Mouse (Mus musculus) kidney, embryonic 15.5 days (tissue): ENCODE data around the gene Lhfp. TPM values are rescaled to one million over a fixed set of nuclear protein-coding genes. Genes with fewer than 3 reads are reported as not detected.

Experiments
- ATAC-seq: fragments of 200-750 bp; cut with Nextera tagmentation; replicated peaks from 2 replicates; pipeline ENCODE4 v1.8.0; 2017; ENCODE audit warnings: moderate TSS enrichment; ENCODE audit not compliant: low FRiP score
- H3K27ac ChIP-seq: fragments of 300-500 bp; sonication (generic); 2 replicates; pipeline ENCODE4 v1.5.1; 2015; ENCODE audit warnings: mild to moderate bottlenecking, inconsistent platforms
- H3K27me3 ChIP-seq: fragments of 300-500 bp; sonication (generic); 2 replicates; pipeline ENCODE4 v1.6.1; 2015; ENCODE audit warnings: inconsistent platforms
- H3K36me3 ChIP-seq: fragments of 300-500 bp; sonication (generic); 2 replicates; pipeline ENCODE4 v1.6.1; 2015; ENCODE audit warnings: inconsistent platforms
- H3K4me1 ChIP-seq: fragments of 300-500 bp; sonication (generic); 2 replicates; pipeline ENCODE4 v1.6.1; 2015; ENCODE audit warnings: inconsistent platforms
- H3K4me2 ChIP-seq: fragments of 300-500 bp; sonication (generic); 2 replicates; pipeline ENCODE4 v1.6.1; 2015; ENCODE audit warnings: moderate library complexity, mild to moderate bottlenecking, inconsistent platforms
- H3K4me3 ChIP-seq: fragments of 300-500 bp; sonication (generic); replicated peaks from 2 replicates; pipeline ENCODE4 v1.5.1; 2015; ENCODE audit warnings: mild to moderate bottlenecking, inconsistent platforms
- H3K9ac ChIP-seq: fragments of 300-500 bp; sonication (generic); 2 replicates; pipeline ENCODE4 v1.6.1; 2015; ENCODE audit warnings: mild to moderate bottlenecking, inconsistent platforms
- H3K9me3 ChIP-seq: fragments of 300-500 bp; sonication (generic); replicated peaks from 2 replicates; pipeline ENCODE4 v1.6.1; 2016; ENCODE audit warnings: inconsistent platforms
- WGBS: fragments of 180-500 bp; shearing (Covaris S2); methylation state at CpG from one replicate; pipeline ENCODE4 v1.1.7; 2015; ENCODE audit warnings: mixed read lengths; 5-methylcytosine and 5-hydroxymethylcytosine counted together
- polyA plus RNA-seq: library from polyadenylated mRNA; unstranded; fragments of >200 nt; fragmentation: Nextera tagmentation; extraction: Ambion mirVana; gene quantifications from 2 replicates; pipeline ENCODE4 v1.2.1, GENCODE M21; 2015

The Lhfp gene
- polyA plus RNA-seq, 1 experiment from 2014 or later = 113 TPM

- 49% methylated on average over 7 of the region's 7 CpGs for WGBS
- peak overlapping the region; percentile 75 for H3K4me3 ChIP-seq
- no peak for ATAC-seq
- no peaks in the 10 kb centered on the region for H3K36me3 ChIP-seq
- no peaks in the 10 kb centered on the region for H3K9me3 ChIP-seq
- 0 out of 2 replicates have a peak, but pooled peaks cover 1% of the 10 kb centered on the region for H3K27me3 ChIP-seq
- H3K4me2 ChIP-seq = peak overlapping the region; percentile 94
- H3K27ac ChIP-seq = peak overlapping the region; percentile 45
- peaks cover 31% of the 10 kb centered on the region for H3K4me1 ChIP-seq
- no peak overlapping the region for H3K9ac ChIP-seq
Measured at GRCm38 (mm10) chr3:53044238-53044637, 2.9 kb downstream of the Lhfp start.

- H3K4me3 ChIP-seq = peak overlapping the region; percentile 75
- no peaks in the 10 kb centered on the region for H3K27me3 ChIP-seq
- peaks cover 31% of the 10 kb centered on the region for H3K4me1 ChIP-seq
- ATAC-seq = no peak
- H3K36me3 ChIP-seq = no peaks in the 10 kb centered on the region
- WGBS = 44% methylated on average over 11 of the region's 11 CpGs
- H3K9ac ChIP-seq = no peak overlapping the region
- H3K27ac ChIP-seq = peak overlapping the region; percentile 45
- H3K9me3 ChIP-seq = no peaks in the 10 kb centered on the region
- H3K4me2 ChIP-seq = peak overlapping the region; percentile 94
Measured at GRCm38 (mm10) chr3:53044682-53045299, 3.5 kb downstream of the Lhfp start.

GRCm38 (mm10) chr3:53045697-53046096 lies 4.4 kb downstream of the Lhfp start:
- ATAC-seq = no peak

DNA sequence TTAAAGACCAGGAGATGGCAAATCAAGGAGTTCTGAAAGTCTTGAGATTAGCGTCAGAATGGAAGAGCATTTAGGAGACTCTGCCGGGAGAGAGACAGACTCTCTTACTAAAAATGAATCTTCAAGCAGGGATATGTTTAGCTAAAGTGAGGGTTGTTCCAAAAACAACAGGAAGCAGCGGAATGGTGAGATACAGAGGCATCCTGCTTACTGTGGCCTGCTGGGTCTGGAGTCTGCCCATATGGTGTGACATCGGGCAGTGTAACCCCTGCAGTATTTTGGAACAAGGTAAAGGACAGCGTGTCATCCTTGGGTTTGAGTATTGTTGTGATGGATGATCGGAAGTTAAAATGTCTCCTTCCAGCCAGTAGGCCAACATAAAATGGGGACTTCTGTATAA lies 5.0 kb downstream of the Lhfp start:
- no peak for ATAC-seq
- no peaks in the 10 kb centered on the region for H3K36me3 ChIP-seq
- H3K9ac ChIP-seq = no peak overlapping the region
- peaks cover 24% of the 10 kb centered on the region for H3K4me1 ChIP-seq
- 65% methylated on average over 6 of the region's 6 CpGs for WGBS
- no peaks in the 10 kb centered on the region for H3K9me3 ChIP-seq
- H3K27ac ChIP-seq = no peak overlapping the region
- H3K4me3 ChIP-seq = no peak overlapping the region
- H3K27me3 ChIP-seq = no peaks in the 10 kb centered on the region
- H3K4me2 ChIP-seq = peak overlapping the region; percentile 38; the same call in 1 of the 2 replicates

More at GRCm38 (mm10) chr3:53045697-53046096, 4.4 kb downstream of the Lhfp start:
- Histone ChIP-seq H3K27ac (no peak overlapping the region), H3K4me1 (peaks cover 29% of the 10 kb centered on the region), H3K9ac (no peak overlapping the region), H3K4me3 (no peak overlapping the region), H3K4me2 (peak overlapping the region; percentile 38), H3K36me3 (no peaks in the 10 kb centered on the region), H3K9me3 (no peaks in the 10 kb centered on the region), H3K27me3 (no peaks in the 10 kb centered on the region)
- 87% methylated on average over 4 of the region's 4 CpGs for WGBS

DNA sequence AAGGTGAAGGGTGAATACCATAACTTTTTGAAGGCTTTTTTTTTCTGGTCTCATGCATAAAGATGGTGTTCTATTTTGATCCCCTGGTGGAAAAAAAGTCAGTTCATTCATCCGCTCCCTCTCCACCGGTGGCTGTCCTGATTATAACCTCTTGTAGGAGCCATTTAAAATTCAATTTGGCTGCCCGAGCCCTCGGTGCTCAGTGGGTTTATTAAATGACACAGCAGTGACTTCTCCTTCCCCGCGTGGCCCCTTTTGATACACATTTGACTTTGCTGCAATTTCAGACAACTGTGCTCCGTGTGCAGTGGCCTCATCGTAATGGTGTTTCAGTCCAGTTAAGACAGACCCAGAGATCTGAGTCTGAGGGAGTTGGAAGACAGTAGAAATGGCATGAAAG lies 11.1 kb downstream of the Lhfp start:
- Histone ChIP-seq H3K4me1 (peaks cover 11% of the 10 kb centered on the region; the same call in 1 of the 2 replicates), H3K9ac (no peak overlapping the region), H3K9me3 (no peaks in the 10 kb centered on the region), H3K36me3 (no peaks in the 10 kb centered on the region), H3K27me3 (no peaks in the 10 kb centered on the region), H3K4me3 (no peak overlapping the region), H3K4me2 (no peak overlapping the region), H3K27ac (no peak overlapping the region)
- no peak for ATAC-seq
- WGBS = 49% methylated on average over 8 of the region's 8 CpGs

DNA sequence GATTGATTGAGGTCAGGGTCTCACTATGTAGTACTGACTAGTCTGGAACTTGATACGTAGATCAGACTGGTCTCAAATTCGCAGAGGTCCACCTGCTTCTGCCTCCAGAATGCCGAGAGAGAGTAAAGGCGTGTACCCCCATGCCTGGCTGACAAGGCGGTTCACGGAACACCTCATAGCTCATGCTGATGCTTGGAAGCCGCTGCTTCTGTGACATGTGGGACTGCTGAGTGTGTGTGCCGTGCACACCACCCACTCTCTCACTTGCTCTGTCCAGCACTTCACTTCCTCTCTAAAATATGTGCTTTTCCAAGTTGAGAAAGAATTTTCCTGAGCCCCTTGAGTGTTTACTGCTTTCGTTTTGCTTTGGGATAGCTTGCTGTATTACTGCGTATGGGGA lies 15.1 kb downstream of the Lhfp start:
- no peak overlapping the region for H3K4me2 ChIP-seq
- no peaks in the 10 kb centered on the region for H3K9me3 ChIP-seq
- no peaks in the 10 kb centered on the region for H3K27me3 ChIP-seq
- no peaks in the 10 kb centered on the region for H3K36me3 ChIP-seq
- H3K4me3 ChIP-seq = no peak overlapping the region
- WGBS = 66% methylated on average over 10 of the region's 10 CpGs
- peaks cover 31% of the 10 kb centered on the region for H3K4me1 ChIP-seq
- no peak for ATAC-seq
- H3K9ac ChIP-seq = no peak overlapping the region
- no peak overlapping the region for H3K27ac ChIP-seq

GRCm38 (mm10) chr3:53059959-53060358 lies 18.6 kb downstream of the Lhfp start:
- Histone ChIP-seq H3K4me1 (peaks cover 31% of the 10 kb centered on the region), H3K27me3 (no peaks in the 10 kb centered on the region), H3K36me3 (no peaks in the 10 kb centered on the region), H3K4me3 (no peak overlapping the region), H3K9me3 (no peaks in the 10 kb centered on the region), H3K4me2 (no peak overlapping the region), H3K9ac (no peak overlapping the region), H3K27ac (peak overlapping the region; percentile 63)
- ATAC-seq = no peak; the same call in 1 of the 2 replicates
- WGBS = 67% methylated on average over 2 of the region's 2 CpGs

- Histone ChIP-seq H3K9me3 (no peaks in the 10 kb centered on the region), H3K36me3 (no peaks in the 10 kb centered on the region), H3K4me3 (no peak overlapping the region), H3K4me2 (no peak overlapping the region), H3K27ac (no peak overlapping the region), H3K9ac (no peak overlapping the region), H3K27me3 (no peaks in the 10 kb centered on the region), H3K4me1 (peaks cover 24% of the 10 kb centered on the region)
- 61% methylated on average over 13 of the region's 13 CpGs for WGBS
- no peak for ATAC-seq
Measured at GRCm38 (mm10) chr3:53063423-53064147, 22.3 kb downstream of the Lhfp start.

GRCm38 (mm10) chr3:53065267-53066094 lies 24.2 kb downstream of the Lhfp start:
- Histone ChIP-seq H3K27me3 (no peaks in the 10 kb centered on the region), H3K4me2 (no peak overlapping the region), H3K36me3 (no peaks in the 10 kb centered on the region), H3K9ac (no peak overlapping the region), H3K27ac (no peak overlapping the region), H3K9me3 (no peaks in the 10 kb centered on the region), H3K4me3 (no peak overlapping the region), H3K4me1 (peaks cover 13% of the 10 kb centered on the region)
- no peak for ATAC-seq
- 56% methylated on average over 13 of the region's 13 CpGs for WGBS

DNA sequence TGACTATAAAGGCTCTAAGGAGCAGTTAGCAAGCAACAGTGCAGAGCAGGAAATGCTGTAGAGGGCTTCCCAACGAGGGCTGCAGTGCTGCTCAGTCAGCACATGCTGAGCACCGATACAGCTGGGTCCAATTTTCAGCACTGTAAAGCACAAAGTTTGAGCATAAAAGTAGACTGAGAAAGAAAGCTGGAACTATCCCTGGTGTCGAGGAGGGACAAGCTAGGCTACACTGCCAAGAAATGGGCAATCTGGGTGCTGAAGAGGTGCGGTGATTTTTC lies 24.7 kb downstream of the Lhfp start:
- WGBS = 70% methylated on average over 4 of the region's 4 CpGs
- Histone ChIP-seq H3K4me1 (peaks cover 13% of the 10 kb centered on the region), H3K27me3 (no peaks in the 10 kb centered on the region), H3K4me2 (no peak overlapping the region), H3K9ac (no peak overlapping the region), H3K9me3 (no peaks in the 10 kb centered on the region), H3K36me3 (no peaks in the 10 kb centered on the region), H3K4me3 (no peak overlapping the region), H3K27ac (no peak overlapping the region)
- ATAC-seq = no peak

DNA sequence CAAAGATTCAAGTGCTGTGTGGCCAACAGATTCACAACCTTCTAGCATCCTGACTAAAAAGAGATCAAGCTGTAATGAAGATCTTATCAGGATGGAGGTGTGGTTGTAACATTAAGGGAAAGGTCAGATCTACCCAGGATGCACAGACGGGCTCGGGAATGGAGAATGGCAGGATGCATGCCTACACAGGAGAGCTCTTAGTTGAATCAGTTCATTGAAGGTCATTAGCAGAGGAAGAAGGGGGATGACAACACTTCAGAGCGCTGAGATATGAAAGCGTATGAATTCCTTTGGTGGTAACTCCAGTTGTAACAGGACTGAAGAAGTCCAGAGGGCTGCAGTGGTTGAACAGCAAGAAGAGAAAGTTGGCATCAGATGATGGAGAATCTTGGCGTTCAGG lies 27.1 kb downstream of the Lhfp start:
- ATAC-seq = no peak

GRCm38 (mm10) chr3:53074264-53074663 lies 32.9 kb downstream of the Lhfp start:
- H3K4me3 ChIP-seq = no peak overlapping the region
- ATAC-seq = no peak
- H3K4me2 ChIP-seq = no peak overlapping the region
- H3K27ac ChIP-seq = no peak overlapping the region
- no peaks in the 10 kb centered on the region for H3K4me1 ChIP-seq
- no peak overlapping the region for H3K9ac ChIP-seq
- no peaks in the 10 kb centered on the region for H3K36me3 ChIP-seq
- 93% methylated on average over 4 of the region's 4 CpGs for WGBS
- H3K27me3 ChIP-seq = no peaks in the 10 kb centered on the region
- no peaks in the 10 kb centered on the region for H3K9me3 ChIP-seq

More for the DNA sequence above, 27.1 kb downstream of the Lhfp start:
- Histone ChIP-seq H3K4me2 (no peak overlapping the region), H3K4me1 (peaks cover 8% of the 10 kb centered on the region; the same call in 1 of the 2 replicates), H3K9me3 (no peaks in the 10 kb centered on the region), H3K9ac (no peak overlapping the region), H3K27me3 (no peaks in the 10 kb centered on the region), H3K36me3 (no peaks in the 10 kb centered on the region), H3K27ac (no peak overlapping the region), H3K4me3 (no peak overlapping the region)
- WGBS = 88% methylated on average over 5 of the region's 5 CpGs
